Mouse (Mus musculus) hindbrain, embryonic 11.5 days (tissue): ENCODE measurements around the gene Cela2a. TPM values are rescaled to one million over a fixed set of nuclear protein-coding genes. Genes with fewer than 3 reads are reported as not detected.

Source experiments
- ATAC-seq: fragments of 200-750 bp; cut with Nextera tagmentation; 2 replicates; pipeline ENCODE4 v1.8.0; 2017; ENCODE audit warnings: mild to moderate bottlenecking, moderate TSS enrichment, moderate library complexity; ENCODE audit not compliant: low FRiP score
- DNase-seq: peaks from one replicate; pipeline ENCODE4 v3.0.0-alpha.2; 2015; ENCODE audit warnings: low spot score
- H3K27ac ChIP-seq: fragments of 300-500 bp; sonication (generic); 2 replicates; pipeline ENCODE4 v1.5.1; 2014; ENCODE audit warnings: mild to moderate bottlenecking, low read depth, low read length
- H3K27me3 ChIP-seq: fragments of 300-500 bp; sonication (generic); 2 replicates; pipeline ENCODE4 v1.6.1; 2014; ENCODE audit warnings: mild to moderate bottlenecking, low read length, moderate library complexity, mixed read lengths; ENCODE audit not compliant: control insufficient read depth, insufficient read depth
- H3K36me3 ChIP-seq: fragments of 300-500 bp; sonication (generic); 2 replicates; pipeline ENCODE4 v1.6.1; 2014; ENCODE audit warnings: mild to moderate bottlenecking, low read length, moderate library complexity, mixed read lengths; ENCODE audit not compliant: control insufficient read depth, insufficient read depth
- H3K4me1 ChIP-seq: fragments of 300-500 bp; sonication (generic); replicated peaks from 2 replicates; pipeline ENCODE4 v1.6.1; 2014; ENCODE audit warnings: low read length, mixed read lengths; ENCODE audit not compliant: control insufficient read depth, insufficient read depth
- H3K4me2 ChIP-seq: fragments of 300-500 bp; sonication (generic); replicated peaks from 2 replicates; pipeline ENCODE4 v1.6.1; 2014; ENCODE audit warnings: mild to moderate bottlenecking, low read depth, low read length
- H3K4me3 ChIP-seq: fragments of 300-500 bp; sonication (generic); 2 replicates; pipeline ENCODE4 v1.5.1; 2014; ENCODE audit warnings: low read depth, low read length
- H3K9ac ChIP-seq: fragments of 300-500 bp; sonication (generic); 2 replicates; pipeline ENCODE4 v1.6.1; 2014; ENCODE audit warnings: low read depth, low read length
- H3K9me3 ChIP-seq: fragments of 300-500 bp; sonication (generic); 2 replicates; pipeline ENCODE4 v1.6.1; 2016; ENCODE audit warnings: low read length; ENCODE audit not compliant: control insufficient read depth
- WGBS: fragments of 180-500 bp; shearing (Covaris S2); extraction: QIAGEN DNeasy Blood & Tissue Kit; methylation state at CpG from one replicate; pipeline ENCODE4 v1.1.7; 2014; 5-methylcytosine and 5-hydroxymethylcytosine counted together
- polyA plus RNA-seq: library from polyadenylated mRNA; unstranded; fragments of >200 nt; fragmentation: Nextera tagmentation; extraction: Ambion mirVana; gene quantifications from 2 replicates; pipeline ENCODE4 v1.2.1, GENCODE M21; 2014

The Cela2a gene
- polyA plus RNA-seq, 1 experiment from 2014 or later, result not detected

GRCm38 (mm10) chr4:141833911-141834310, 8.0 kb upstream of the Cela2a start:
- DNase-seq (no peak), ATAC-seq (no peak)
- Histone ChIP-seq H3K9ac (no peak overlapping the region), H3K9me3 (no peaks in the 10 kb centered on the region), H3K4me2 (no peak overlapping the region), H3K27ac (no peak overlapping the region), H3K4me1 (no peaks in the 10 kb centered on the region), H3K36me3 (no peaks in the 10 kb centered on the region), H3K27me3 (no peaks in the 10 kb centered on the region), H3K4me3 (no peak overlapping the region)
- WGBS, result 50% methylated on average over 1 of the region's 1 CpGs

- Histone ChIP-seq H3K9me3 (no peaks in the 10 kb centered on the region), H3K4me2 (no peak overlapping the region), H3K36me3 (no peaks in the 10 kb centered on the region), H3K27ac (no peak overlapping the region), H3K9ac (no peak overlapping the region), H3K27me3 (no peaks in the 10 kb centered on the region), H3K4me1 (no peaks in the 10 kb centered on the region), H3K4me3 (no peak overlapping the region)
- ATAC-seq (no peak), DNase-seq (no peak)
- WGBS, result 87% methylated on average over 7 of the region's 7 CpGs
Observed at GRCm38 (mm10) chr4:141831361-141831760, 5.4 kb upstream of the Cela2a start.

DNA sequence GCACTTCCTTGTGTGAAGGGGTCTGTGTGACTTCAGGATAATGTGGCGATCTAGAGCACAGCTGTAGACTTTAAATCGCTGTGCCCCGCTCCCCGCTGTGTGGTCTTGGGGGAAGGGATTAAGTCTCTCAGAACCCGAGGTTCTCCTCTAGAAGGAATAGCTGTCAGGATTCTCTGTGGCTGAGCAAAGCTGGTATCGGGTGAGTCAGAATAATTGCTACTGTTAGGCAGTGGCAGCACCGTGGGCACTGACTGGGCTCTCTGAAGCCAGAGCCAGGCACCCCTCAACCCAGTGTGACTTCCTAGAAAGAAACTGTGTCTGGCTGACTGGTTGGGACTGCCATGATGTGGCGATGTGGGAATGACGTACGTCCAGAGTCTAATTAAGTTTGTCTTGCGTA, 4.4 kb upstream of the Cela2a start:
- Histone ChIP-seq H3K4me1 (no peaks in the 10 kb centered on the region), H3K9me3 (no peaks in the 10 kb centered on the region), H3K4me3 (no peak overlapping the region), H3K27me3 (no peaks in the 10 kb centered on the region), H3K36me3 (no peaks in the 10 kb centered on the region), H3K4me2 (no peak overlapping the region), H3K9ac (no peak overlapping the region), H3K27ac (no peak overlapping the region)
- ATAC-seq (no peak), DNase-seq (no peak)
- 62% methylated on average over 11 of the region's 11 CpGs for WGBS

GRCm38 (mm10) chr4:141828177-141828576, 2.2 kb upstream of the Cela2a start:
- Histone ChIP-seq H3K36me3 (no peaks in the 10 kb centered on the region), H3K9me3 (no peaks in the 10 kb centered on the region), H3K27me3 (no peaks in the 10 kb centered on the region), H3K4me2 (no peak overlapping the region), H3K9ac (no peak overlapping the region), H3K27ac (no peak overlapping the region), H3K4me3 (no peak overlapping the region), H3K4me1 (no peaks in the 10 kb centered on the region)
- 76% methylated on average over 4 of the region's 4 CpGs for WGBS
- no peak for DNase-seq
- no peak for ATAC-seq

GRCm38 (mm10) chr4:141827401-141827800, 1.4 kb upstream of the Cela2a start:
- no peaks in the 10 kb centered on the region for H3K9me3 ChIP-seq
- no peaks in the 10 kb centered on the region for H3K4me1 ChIP-seq
- 93% methylated on average over 2 of the region's 2 CpGs for WGBS
- no peak for ATAC-seq
- H3K4me2 ChIP-seq, result no peak overlapping the region
- no peak overlapping the region for H3K4me3 ChIP-seq
- H3K9ac ChIP-seq, result no peak overlapping the region
- H3K36me3 ChIP-seq, result no peaks in the 10 kb centered on the region
- no peak for DNase-seq
- no peak overlapping the region for H3K27ac ChIP-seq
- no peaks in the 10 kb centered on the region for H3K27me3 ChIP-seq

GRCm38 (mm10) chr4:141822979-141823378, 3.0 kb downstream of the Cela2a start:
- H3K4me2 ChIP-seq, result no peak overlapping the region; the same call in 1 of the 2 replicates
- no peaks in the 10 kb centered on the region for H3K9me3 ChIP-seq
- DNase-seq (peak; percentile 25), ATAC-seq (no peak)
- H3K4me3 ChIP-seq, result no peak overlapping the region
- no peak overlapping the region for H3K27ac ChIP-seq
- 59% methylated on average over 3 of the region's 3 CpGs for WGBS
- no peaks in the 10 kb centered on the region for H3K27me3 ChIP-seq
- no peaks in the 10 kb centered on the region for H3K36me3 ChIP-seq
- no peak overlapping the region for H3K9ac ChIP-seq
- no peaks in the 10 kb centered on the region for H3K4me1 ChIP-seq

DNA sequence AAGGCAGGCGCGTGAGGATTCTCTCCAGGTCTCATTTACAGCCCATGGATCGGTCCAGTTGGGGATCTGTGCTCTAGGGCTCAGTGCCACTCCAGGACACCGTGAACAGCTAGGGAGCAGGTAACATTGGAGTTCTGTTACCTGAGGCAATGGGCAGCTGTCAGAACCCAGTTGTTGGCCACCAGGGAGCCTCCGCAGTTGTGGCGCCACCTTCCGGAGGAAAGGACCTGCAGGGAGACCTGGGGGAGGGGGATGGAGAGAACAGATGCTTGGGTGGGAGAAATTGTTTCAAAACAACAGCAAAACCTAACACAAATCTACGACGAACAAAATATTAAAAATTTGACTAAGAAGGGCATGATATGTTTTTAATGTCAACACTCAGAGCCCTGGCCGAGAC, 3.9 kb downstream of the Cela2a start:
- DNase-seq (no peak), ATAC-seq (no peak)
- 73% methylated on average over 10 of the region's 10 CpGs for WGBS
- no peaks in the 10 kb centered on the region for H3K36me3 ChIP-seq
- H3K4me1 ChIP-seq, result no peaks in the 10 kb centered on the region
- H3K9me3 ChIP-seq, result no peaks in the 10 kb centered on the region
- no peak overlapping the region for H3K4me2 ChIP-seq
- H3K27ac ChIP-seq, result no peak overlapping the region
- H3K4me3 ChIP-seq, result no peak overlapping the region
- no peaks in the 10 kb centered on the region for H3K27me3 ChIP-seq
- no peak overlapping the region for H3K9ac ChIP-seq

DNA sequence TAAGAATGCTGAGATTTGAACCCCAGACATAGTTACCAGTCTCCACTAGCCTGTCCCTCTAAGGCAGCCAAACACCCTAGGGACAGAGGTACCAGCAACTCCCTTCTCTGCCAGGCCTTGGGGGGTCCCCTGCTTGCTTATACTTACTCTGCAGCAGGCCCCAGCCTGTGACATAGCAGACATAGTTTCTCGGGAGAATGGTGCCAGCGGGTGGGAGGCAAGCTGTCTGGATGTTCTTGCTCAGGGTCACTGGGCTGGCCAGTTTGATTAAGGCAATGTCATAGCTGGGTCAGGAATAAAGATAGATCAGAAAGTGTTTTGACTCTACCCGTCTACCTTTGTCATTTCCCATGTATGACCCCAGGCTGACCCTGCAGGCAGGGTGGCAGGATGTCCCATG, 4.8 kb downstream of the Cela2a start:
- no peaks in the 10 kb centered on the region for H3K4me1 ChIP-seq
- 84% methylated on average over 3 of the region's 3 CpGs for WGBS

GRCm38 (mm10) chr4:141819316-141819715, 6.6 kb downstream of the Cela2a start:
- 88% methylated on average over 7 of the region's 7 CpGs for WGBS
- ATAC-seq (no peak), DNase-seq (no peak)
- Histone ChIP-seq H3K4me2 (no peak overlapping the region), H3K4me3 (no peak overlapping the region), H3K27me3 (no peaks in the 10 kb centered on the region), H3K36me3 (no peaks in the 10 kb centered on the region), H3K27ac (no peak overlapping the region), H3K4me1 (no peaks in the 10 kb centered on the region), H3K9ac (no peak overlapping the region), H3K9me3 (no peaks in the 10 kb centered on the region)

More for the DNA sequence above, 4.8 kb downstream of the Cela2a start:
- Histone ChIP-seq H3K36me3 (no peaks in the 10 kb centered on the region), H3K4me2 (no peak overlapping the region), H3K27me3 (no peaks in the 10 kb centered on the region), H3K9me3 (no peaks in the 10 kb centered on the region), H3K27ac (no peak overlapping the region), H3K9ac (no peak overlapping the region), H3K4me3 (no peak overlapping the region)
- DNase-seq (no peak), ATAC-seq (no peak)
